Mouse (Mus musculus): Measurements from ENCODE around the gene Setd7.
A peak's percentile ranks its signal among the peaks of the same experiment; 100 is the strongest.

The Setd7 gene

DNA sequence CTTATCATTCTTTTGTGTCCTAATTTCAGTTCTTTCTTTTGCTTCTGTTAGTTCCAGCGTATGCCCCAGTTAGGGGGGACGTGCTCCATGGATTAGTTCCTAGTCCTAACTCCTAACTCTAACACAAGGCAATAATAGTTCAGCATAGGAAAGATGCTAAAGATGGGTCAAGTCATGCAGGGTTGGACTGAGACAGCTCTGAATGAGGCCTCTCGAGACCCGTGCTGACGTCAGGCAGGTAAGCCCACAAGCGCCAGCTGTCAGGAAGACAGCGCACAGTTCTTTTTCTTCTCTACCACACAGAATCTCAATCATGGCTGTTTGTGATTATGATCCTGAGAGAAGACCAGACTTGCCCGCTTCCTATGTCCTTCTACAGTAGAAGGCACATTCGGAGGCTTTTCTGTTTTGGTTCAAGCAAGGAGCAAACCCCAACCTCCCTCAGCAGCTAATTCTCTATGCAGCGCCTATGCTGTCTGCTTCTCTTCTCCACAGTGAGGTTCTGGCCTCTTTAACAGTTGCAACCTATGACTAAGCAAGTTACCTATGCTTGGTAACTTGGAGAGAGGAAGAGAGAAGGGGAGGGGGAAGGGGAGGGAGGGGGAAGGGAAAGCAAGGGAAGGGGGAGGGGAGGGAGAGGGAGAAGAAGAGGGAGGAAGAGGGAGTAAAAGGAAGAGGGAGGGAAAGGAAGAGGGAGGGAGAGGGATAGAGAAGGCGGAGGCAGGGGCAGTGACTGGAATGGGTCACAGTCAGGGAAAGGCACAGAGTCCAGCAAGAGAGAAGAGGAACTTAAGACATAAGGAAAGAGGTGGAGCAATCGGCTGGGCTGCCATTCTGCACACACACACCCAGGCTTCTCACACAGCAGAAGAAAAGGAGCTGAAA lies 42.6 kb downstream of the Setd7 start:
- DNase-seq (ENCODE audit: low spot score in 2 of 2) = no peak

DNA sequence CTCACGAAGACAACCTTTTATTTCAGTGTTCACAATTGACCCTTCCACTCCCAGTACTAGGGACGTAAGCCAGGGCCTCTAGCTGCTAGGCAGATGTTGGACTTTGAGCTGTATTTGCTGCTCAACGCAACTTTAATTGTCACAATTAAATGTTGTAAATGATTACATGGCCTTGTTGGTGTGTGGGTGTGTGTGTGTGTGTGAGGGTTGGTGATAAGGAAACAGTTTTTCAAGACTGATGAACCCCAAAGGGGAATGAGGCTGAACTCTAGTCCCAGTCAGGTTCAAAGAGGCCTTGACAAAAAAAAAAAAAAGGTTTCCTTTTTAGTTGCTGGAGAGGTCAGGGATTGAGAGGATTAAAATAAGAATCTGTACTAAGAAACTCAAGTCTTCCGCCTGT lies 43.2 kb downstream of the Setd7 start:
- no peak for DNase-seq (ENCODE audit: low spot score in 2 of 2)

GRCm38 (mm10) chr3:51511983-51512382 lies 48.7 kb downstream of the Setd7 start:
- DNase-seq (ENCODE audit: low spot score in 2 of 2) = no peak

- peak; percentile 58 to 72 for DNase-seq (ENCODE audit: low spot score in 2 of 2)
These were observed 49.8 kb downstream of the Setd7 start for GRCm38 (mm10) chr3:51510903-51511302.

- DNase-seq (ENCODE audit: low spot score in 2 of 2) = no peak
These were observed 55.2 kb downstream of the Setd7 start for GRCm38 (mm10) chr3:51505465-51505864.

GRCm38 (mm10) chr3:51504385-51504952 lies 56.2 kb downstream of the Setd7 start:
- no peak for DNase-seq (ENCODE audit: low spot score in 2 of 2)

DNA sequence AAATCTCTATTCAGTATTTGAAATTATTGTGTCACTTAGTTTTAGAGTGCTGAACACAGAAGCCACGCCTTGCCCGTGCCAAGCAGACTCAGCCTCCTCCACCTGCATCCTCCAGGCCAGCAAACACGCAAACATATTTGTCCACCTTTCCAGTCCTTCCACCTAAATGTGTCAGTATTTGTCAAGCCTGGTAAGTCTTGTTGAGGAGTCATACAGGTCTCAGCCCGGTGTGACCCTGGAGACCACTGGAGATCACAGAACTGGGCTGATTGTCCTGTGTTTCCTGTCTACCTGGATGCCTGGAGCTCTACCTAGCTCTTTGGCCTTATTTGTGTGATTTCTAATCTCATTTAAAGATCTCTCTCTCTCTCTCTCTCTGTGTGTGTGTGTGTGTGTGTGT lies 60.8 kb downstream of the Setd7 start:
- no peak for DNase-seq (ENCODE audit: low spot score in 2 of 2)

DNA sequence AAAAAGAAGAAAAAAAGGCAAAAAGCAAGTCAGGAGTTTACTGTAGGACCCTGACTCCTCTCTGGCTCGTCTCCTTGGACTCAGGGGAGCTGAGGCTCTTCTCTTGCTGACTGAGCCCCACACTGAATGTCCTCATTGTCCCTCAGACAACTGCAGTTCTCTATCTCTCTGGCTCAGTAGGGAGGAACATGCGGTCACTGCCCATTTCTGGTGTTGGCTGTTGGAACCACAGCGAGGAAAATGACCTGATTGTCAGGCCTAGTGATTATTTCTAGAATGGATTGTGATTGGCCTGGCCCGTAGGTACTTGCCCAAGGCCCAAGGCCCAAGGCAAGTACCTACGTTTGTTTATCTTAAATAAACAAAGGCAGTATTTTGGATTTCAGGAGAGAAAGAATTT lies 62.0 kb downstream of the Setd7 start:
- no peak for DNase-seq (ENCODE audit: low spot score in 2 of 2)

GRCm38 (mm10) chr3:51497978-51498377 lies 62.7 kb downstream of the Setd7 start:
- DNase-seq (ENCODE audit: low spot score in 2 of 2) = no peak

DNA sequence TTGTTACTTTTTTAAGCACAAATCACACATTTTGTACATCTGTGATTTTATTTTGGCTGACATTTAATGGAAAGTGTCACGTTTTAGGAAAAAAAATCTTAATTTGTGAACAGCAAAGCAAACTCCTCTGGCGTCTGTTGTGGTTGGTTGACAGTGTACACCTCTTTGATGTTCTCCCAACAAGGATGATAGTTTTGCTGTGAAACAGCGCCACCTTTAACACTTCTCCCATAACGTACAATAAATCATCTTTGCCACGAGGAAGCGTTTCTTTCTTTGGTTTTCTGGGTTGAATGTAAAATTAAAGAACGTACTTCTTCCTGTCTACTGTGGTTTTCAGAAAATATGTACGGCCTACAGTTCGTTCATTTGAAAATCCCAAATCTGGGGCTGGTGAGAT lies 65.0 kb downstream of the Setd7 start:
- no peak for DNase-seq (ENCODE audit: low spot score in 2 of 2)

GRCm38 (mm10) chr3:51494466-51494865 lies 66.2 kb downstream of the Setd7 start:
- DNase-seq (ENCODE audit: low spot score in 2 of 2) = no peak

GRCm38 (mm10) chr3:51493272-51493838 lies 67.3 kb downstream of the Setd7 start:
- DNase-seq (ENCODE audit: low spot score in 2 of 2) = peak in 1 of 2 experiments; percentile 38

DNA sequence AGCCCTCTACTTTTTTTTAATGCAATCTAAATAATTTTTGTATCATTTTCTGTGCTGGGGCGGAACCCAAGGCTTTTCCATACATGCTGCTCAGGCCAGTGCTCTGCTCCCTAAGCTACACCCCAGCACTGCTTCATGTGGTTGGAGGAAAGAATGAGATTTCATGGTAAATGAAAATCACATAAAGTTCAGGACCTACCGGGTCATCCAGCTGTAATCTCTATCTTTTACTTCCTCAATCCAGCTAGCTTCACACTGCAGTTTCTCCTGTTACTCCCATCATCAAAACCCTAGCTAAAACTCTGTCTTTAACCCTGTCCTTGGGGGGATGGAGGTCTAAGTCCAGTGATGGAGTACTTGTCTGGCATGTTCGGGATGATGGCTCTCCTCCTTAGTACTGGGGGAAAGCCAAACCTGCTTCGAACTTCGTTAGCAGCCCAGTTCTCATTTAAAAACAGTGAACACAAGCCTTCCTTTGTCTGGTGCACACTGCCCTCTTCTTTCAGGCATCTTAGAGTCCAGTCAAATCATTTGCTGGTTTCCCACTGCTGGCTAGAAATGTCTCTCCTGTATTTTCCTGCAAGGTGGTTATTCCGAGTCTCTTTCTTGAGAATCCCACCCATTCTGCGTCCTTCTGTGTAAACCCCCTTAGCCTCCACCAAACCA lies 70.5 kb downstream of the Setd7 start:
- no peak for DNase-seq (ENCODE audit: low spot score in 2 of 2)

DNA sequence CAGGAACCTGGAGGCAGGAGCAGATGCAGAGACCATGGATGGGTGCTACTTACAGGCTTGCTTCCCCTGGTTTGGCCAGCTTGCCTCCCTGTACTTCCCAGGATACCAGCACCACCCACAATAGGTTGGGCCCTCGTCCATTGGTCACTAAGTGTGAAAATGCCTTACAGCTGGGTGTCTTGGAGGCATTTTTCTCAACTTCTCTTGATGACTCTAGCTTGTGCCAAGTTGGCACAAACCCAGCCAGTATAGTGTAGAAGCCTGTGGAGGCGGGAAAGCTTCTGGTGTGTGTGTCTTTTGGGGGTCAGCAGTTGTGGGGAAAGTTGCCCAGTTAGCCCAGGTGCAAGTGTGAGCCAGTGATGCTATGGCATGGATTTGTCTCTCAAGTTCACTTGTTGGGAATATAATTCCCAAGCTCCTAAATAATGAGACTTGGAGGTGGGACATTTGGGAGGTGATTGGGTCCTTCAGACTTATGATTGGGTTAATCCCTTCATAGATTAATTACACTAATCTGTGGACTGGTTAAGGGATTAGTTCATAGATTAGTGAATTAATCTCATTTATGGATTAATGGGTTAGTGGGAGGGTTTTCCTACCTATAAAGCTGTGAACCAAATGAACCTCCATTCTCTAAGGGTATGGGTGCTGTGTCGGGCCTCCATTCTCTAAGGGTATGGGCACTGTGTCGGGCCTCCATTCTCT lies 74.0 kb downstream of the Setd7 start:
- no peak for DNase-seq (ENCODE audit: low spot score in 2 of 2)

DNA sequence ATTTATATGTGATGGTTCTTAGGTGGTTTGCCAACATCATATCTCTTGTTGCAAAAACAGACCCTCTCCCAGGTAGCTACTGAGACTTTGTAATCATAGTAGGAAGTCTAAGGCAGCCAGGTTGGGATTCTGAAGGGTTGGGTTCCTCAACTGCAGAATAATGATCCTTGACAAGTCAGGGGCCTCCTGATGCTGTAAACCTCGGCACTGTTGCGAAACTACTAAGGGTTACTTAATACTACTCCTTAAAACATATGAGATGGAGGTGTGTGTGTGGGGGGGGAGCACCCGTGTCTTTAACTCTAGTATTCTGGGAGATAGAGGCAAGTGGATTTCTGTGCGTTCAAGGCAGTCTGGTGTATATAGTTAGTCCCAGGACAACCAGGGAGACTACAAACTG lies 75.3 kb downstream of the Setd7 start:
- no peak for DNase-seq (ENCODE audit: low spot score in 2 of 2)

- no peak for DNase-seq (ENCODE audit: low spot score in 2 of 2)
These were observed 76.3 kb downstream of the Setd7 start for GRCm38 (mm10) chr3:51484370-51484769.

DNA sequence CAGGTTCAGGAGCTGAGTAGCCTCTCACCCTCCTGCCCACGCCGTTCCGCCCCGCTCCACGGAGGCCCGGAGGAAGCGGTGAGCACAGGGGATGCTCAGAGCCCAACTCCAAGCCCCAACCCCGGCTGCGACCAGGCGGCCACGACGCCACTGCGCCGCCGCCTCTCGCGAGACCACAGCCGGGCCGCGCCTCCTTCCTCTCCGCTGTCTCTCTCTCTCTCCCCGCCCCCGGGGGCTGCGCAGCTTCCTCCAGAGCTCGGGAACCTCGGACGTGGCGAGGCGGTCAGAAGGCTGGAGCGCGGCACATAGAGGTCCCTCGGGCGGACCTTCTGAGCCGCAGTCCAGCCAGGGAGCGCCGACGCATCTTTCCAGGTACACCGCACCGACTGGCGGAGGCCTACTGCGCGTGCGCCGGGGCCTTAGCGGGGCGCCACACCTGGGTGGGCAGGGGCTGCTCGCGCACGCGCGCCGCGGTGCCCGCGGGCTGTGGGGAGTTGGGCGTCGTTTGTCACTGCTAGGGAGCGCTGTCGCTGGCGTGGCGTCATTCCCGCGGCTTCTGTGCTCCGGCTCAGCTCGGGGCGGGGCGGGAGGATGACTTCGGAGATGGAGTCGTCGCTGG lies 76.8 kb downstream of the Setd7 start, which contains the start of gene Rab33b:
TSS of gene Rab33b (plus strand) at position 180 of the 619 bp plus-strand sequence.
- peak; percentile 96 for DNase-seq (ENCODE audit: low spot score in 2 of 2)

DNA sequence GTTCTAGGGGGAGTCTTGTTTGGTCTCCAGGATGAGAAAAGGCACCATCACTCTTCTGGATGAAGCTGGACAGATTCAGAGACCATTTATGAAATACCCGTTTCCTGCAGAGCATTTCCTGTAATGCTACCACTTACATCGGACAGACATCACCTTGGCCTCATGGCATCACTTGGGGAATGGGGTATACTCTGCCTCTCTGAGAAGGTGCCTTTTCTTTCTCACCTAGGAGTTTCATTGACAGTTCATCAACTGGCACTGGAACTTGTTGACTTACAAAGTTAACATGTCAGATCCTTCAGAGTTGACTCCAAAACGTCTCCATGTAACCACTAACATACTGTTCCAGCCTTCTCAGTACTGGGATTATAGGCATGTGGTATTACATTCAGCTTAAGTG lies 77.9 kb downstream of the Setd7 start:
- DNase-seq (ENCODE audit: low spot score in 2 of 2) = no peak

DNA sequence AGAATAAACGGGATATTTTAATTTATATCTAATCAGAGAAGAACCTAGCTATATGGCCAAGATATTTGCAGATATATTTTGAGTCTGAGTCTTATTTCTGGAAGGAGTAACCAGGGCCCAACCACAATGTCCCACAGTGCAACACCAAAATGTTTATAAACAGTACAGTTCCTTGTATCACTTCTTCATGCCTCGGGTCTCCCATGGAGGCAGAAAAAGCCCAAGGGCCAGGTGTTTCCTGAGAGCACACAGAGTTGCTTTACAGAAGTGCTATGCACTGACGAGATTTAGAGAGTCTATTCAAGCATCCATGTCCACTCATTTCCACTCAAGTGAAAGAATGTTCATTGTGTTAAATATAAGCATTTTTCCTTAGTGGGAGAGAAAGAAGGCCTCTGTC lies 78.8 kb downstream of the Setd7 start:
- no peak for DNase-seq (ENCODE audit: low spot score in 2 of 2)

- peak in 1 of 2 experiments; percentile 23 for DNase-seq (ENCODE audit: low spot score in 2 of 2)
These were observed 79.6 kb downstream of the Setd7 start for GRCm38 (mm10) chr3:51481059-51481458.

DNA sequence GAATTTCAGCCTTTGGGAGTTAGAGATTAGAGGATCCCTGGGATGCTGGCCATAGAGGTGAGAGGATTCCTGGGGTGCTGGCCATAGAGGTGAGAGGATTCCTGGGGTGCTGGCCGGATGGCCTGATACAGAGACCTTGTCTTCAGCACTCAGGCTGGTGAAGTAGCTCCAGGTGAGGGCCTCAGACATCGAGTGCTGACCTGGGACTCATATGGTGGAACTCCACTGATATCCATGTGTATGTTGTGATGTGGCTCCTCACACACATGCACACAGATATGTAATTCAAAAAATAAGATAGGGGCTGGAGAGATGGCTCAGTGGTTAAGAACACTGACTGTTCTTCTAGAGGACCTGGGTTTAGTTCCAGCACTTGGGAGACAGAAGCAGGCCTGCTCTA lies 80.8 kb downstream of the Setd7 start:
- DNase-seq (ENCODE audit: low spot score in 2 of 2) = no peak

Measured in heart, adult 9 months (tissue).